Mouse (Mus musculus) embryonic facial prominence, embryonic 13.5 days (tissue): Measurements from ENCODE around the gene Gm43064. TPM values are rescaled to one million over a fixed set of nuclear protein-coding genes. Genes with fewer than 3 reads are reported as not detected.

ENCODE experiments used
- ATAC-seq: fragments of 200-750 bp; cut with Nextera tagmentation; 2 replicates; pipeline ENCODE4 v1.8.0; 2017; ENCODE audit warnings: low read depth; ENCODE audit not compliant: insufficient number of reproducible peaks, insufficient read depth, low FRiP score, low TSS enrichment
- H3K27ac ChIP-seq: fragments of 300-500 bp; sonication (generic); 2 replicates; pipeline ENCODE4 v1.5.1; 2015; ENCODE audit warnings: moderate library complexity, mild to moderate bottlenecking, inconsistent platforms
- H3K27me3 ChIP-seq: fragments of 300-500 bp; sonication (generic); 2 replicates; pipeline ENCODE4 v1.6.1; 2015; ENCODE audit warnings: mild to moderate bottlenecking, inconsistent platforms
- H3K36me3 ChIP-seq: fragments of 300-500 bp; sonication (generic); 2 replicates; pipeline ENCODE4 v1.6.1; 2015; ENCODE audit warnings: mild to moderate bottlenecking, inconsistent platforms
- H3K4me1 ChIP-seq: fragments of 300-500 bp; sonication (generic); 2 replicates; pipeline ENCODE4 v1.6.1; 2015; ENCODE audit warnings: inconsistent platforms
- H3K4me2 ChIP-seq: fragments of 300-500 bp; sonication (generic); 2 replicates; pipeline ENCODE4 v1.6.1; 2015; ENCODE audit warnings: moderate library complexity, mild to moderate bottlenecking, inconsistent platforms
- H3K4me3 ChIP-seq: fragments of 300-500 bp; sonication (generic); 2 replicates; pipeline ENCODE4 v1.5.1; 2015; ENCODE audit warnings: mild to moderate bottlenecking, inconsistent platforms
- H3K9ac ChIP-seq: fragments of 300-500 bp; sonication (generic); 2 replicates; pipeline ENCODE4 v1.6.1; 2015; ENCODE audit warnings: mild to moderate bottlenecking, inconsistent platforms
- H3K9me3 ChIP-seq: fragments of 300-500 bp; sonication (generic); 2 replicates; pipeline ENCODE4 v1.6.1; 2016; ENCODE audit warnings: inconsistent platforms
- WGBS: fragments of 180-500 bp; shearing (Covaris S2); methylation state at CpG from one replicate; pipeline ENCODE4 v1.1.7; 2015; ENCODE audit warnings: mixed read lengths; 5-methylcytosine and 5-hydroxymethylcytosine counted together
- polyA plus RNA-seq: library from polyadenylated mRNA; unstranded; fragments of >200 nt; fragmentation: Nextera tagmentation; extraction: Ambion mirVana; gene quantifications from 2 replicates; pipeline ENCODE4 v1.2.1, GENCODE M21; 2015

The Gm43064 gene
- polyA plus RNA-seq, 1 experiment from 2014 or later, result 0.24 TPM

DNA sequence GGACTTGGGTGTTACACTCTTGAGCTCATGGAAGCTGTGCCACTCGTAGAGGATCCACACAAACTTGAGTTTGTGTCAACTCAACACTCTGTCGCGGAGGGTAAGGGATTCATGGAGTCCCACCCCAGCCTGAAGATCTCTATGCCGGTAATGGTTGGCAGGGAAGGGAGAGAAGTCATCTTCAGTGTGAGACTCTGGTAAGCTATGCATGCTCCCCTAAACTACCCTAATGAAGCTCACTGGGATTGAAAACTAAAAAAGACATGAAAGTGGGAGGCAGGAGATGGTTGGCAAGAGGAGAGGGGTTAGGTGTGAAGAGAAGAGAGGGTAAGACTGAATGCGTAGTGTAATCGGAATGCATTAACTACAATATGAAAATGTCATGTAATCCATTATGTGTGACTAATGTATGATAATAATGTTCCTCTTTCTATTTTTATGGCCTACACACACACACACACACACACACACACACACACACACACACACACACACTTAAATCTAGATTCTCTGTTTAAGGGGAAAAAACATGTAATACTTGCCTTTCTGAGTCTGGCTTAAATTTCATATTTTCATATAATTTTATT is 48.7 kb downstream of the Gm43064 start:
- no peak overlapping the region for H3K4me3 ChIP-seq
- no peaks in the 10 kb centered on the region for H3K9me3 ChIP-seq
- H3K4me1 ChIP-seq, result peaks cover 12% of the 10 kb centered on the region; the same call in 1 of the 2 replicates
- WGBS, result 88% methylated on average over 6 of the region's 6 CpGs
- no peaks in the 10 kb centered on the region for H3K36me3 ChIP-seq
- no peak overlapping the region for H3K27ac ChIP-seq
- ATAC-seq, result no peak
- no peaks in the 10 kb centered on the region for H3K27me3 ChIP-seq
- H3K4me2 ChIP-seq, result no peak overlapping the region
- H3K9ac ChIP-seq, result no peak overlapping the region

DNA sequence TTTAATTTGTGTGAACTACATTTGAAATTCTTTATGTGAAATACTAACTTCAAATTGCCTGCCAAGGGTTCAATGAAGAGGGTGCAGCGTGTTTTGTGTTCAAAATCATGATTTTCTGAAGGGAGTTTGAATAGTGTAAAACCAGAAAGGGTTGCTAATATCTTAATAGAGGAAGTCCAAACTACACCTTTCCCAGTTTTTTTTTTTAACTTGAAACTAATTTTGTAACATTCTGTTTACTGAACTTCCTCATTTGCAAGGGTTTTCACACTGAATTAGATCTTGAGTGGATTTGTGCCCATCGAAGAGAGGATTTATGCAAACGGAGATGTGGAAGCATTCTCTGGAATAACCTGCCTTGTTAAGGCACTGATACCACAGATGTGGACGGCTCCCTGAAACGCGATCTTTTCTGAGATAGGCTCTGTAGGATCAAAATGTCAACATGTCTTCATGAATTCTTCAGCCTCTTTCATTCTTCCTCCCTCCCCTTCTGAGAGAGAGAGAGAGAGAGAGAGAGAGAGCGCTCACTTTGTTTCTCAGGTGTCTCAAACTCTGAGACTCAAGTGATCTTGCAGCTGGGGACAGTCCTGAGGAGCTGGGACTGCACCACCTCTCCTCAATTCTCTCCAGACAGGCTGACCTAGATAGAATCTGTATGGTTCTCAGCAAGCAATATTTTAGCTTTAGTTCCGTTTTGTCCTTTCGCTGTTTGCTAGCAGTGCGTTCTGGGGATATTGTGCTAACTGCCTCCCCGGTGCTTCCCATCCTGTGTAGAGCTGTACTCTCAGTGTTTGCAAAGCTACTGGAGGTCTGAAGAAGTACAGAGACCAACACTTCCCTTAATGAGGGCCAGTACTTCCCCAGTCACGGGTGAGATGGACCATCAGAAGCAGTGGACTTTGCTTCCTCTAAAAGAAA is 49.8 kb downstream of the Gm43064 start, which contains the start of gene Ptpn22:
TSS of gene Ptpn22 (plus strand) at position 915 of the 921 bp plus-strand sequence.
- Histone ChIP-seq H3K27ac (no peak within 1 kb of the TSS), H3K36me3 (no peaks in the 10 kb centered on the region), H3K4me2 (no peak within 1 kb of the TSS), H3K27me3 (no peaks in the 10 kb centered on the region), H3K9ac (no peak within 1 kb of the TSS), H3K9me3 (no peaks in the 10 kb centered on the region), H3K4me3 (no peak within 1 kb of the TSS), H3K4me1 (peaks cover 12% of the 10 kb centered on the region; the same call in 1 of the 2 replicates)
- 70% methylated on average over 12 of the region's 12 CpGs for WGBS
- ATAC-seq, result no peak

DNA sequence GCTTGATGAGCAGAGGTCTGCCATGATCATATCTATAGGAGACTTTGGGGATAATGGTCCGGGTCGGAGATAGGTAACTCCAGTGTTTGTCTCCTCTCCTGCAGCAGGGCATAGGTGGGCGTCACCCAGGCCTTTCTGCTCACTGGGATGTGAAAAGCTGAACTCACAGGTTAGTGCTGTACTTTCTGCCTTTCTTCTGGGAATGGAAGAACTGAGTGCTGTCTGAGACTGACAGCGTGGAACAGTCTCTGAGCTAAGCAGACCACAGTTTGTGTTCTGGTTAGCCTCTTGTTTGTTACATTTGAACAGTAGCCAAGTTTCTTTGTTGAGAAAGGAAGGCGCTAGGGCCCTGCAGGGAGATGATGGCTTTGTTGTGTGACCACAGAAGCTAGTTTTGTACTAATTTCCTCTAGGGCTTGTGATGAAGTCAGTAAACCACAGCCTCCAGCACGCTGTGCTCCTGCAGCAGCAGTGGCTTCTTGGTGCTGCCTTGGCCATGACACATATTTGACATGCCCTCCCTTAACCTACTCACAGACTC is 50.5 kb downstream of the Gm43064 start:
- Histone ChIP-seq H3K36me3 (no peaks in the 10 kb centered on the region), H3K4me3 (no peak overlapping the region), H3K9me3 (no peaks in the 10 kb centered on the region), H3K4me1 (peaks cover 12% of the 10 kb centered on the region; the same call in 1 of the 2 replicates), H3K4me2 (no peak overlapping the region), H3K27ac (no peak overlapping the region), H3K27me3 (no peaks in the 10 kb centered on the region), H3K9ac (no peak overlapping the region)
- no peak for ATAC-seq
- WGBS, result 66% methylated on average over 6 of the region's 6 CpGs

DNA sequence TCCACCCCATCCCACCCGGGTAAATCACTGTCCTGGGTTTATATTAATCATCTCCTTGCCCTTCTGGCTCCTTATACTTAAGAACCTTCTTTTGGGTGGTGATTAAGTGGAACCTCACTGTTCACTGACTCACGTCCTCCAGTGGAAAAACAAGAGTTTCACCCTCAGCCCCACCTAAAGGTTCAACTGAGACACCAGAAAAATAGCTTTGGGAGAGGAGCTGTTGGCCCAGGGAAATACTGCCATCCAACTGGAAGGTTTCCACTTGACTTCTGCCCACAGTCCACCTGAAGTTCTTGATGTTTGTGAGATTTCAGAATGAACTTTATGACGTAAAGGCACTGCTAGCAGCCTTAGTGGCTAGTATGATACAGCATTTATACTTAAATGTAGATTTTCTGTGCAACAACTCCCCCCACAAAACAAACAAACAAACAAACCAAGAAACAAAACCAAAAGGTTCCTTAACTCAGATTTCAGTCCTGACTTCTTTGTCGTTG is 53.4 kb downstream of the Gm43064 start:
- H3K4me2 ChIP-seq, result no peak overlapping the region
- H3K4me3 ChIP-seq, result no peak overlapping the region
- H3K27me3 ChIP-seq, result no peaks in the 10 kb centered on the region
- peaks cover 12% of the 10 kb centered on the region; the same call in 1 of the 2 replicates for H3K4me1 ChIP-seq
- H3K36me3 ChIP-seq, result no peaks in the 10 kb centered on the region
- ATAC-seq, result no peak
- no peaks in the 10 kb centered on the region for H3K9me3 ChIP-seq
- H3K27ac ChIP-seq, result no peak overlapping the region
- no peak overlapping the region for H3K9ac ChIP-seq
- 77% methylated on average over 4 of the region's 4 CpGs for WGBS

DNA sequence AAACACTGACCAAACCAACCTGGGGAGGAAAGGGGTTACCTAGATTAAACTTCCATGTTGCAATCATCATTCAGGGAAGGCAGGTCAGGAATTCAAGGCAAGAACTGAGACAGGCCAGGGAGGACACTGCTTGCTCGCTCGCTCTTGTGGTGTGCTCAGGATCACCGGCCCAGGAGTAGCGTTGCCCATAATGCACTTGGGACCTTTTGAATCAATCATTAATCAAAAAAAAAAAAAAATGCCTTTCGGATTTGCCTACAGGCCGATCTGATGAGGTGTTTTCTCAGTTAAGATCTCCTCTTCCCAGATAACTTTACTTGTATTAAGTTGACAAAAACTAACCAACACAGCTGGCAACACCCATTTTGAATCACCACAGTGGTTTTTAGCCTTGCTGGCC is 54.8 kb downstream of the Gm43064 start:
- H3K9me3 ChIP-seq, result no peaks in the 10 kb centered on the region
- no peak overlapping the region for H3K4me2 ChIP-seq
- no peak overlapping the region for H3K4me3 ChIP-seq
- H3K27ac ChIP-seq, result no peak overlapping the region
- no peak for ATAC-seq
- H3K27me3 ChIP-seq, result no peaks in the 10 kb centered on the region
- no peaks in the 10 kb centered on the region for H3K36me3 ChIP-seq
- WGBS, result 93% methylated on average over 6 of the region's 6 CpGs
- H3K4me1 ChIP-seq, result peaks cover 12% of the 10 kb centered on the region; the same call in 1 of the 2 replicates
- no peak overlapping the region for H3K9ac ChIP-seq

DNA sequence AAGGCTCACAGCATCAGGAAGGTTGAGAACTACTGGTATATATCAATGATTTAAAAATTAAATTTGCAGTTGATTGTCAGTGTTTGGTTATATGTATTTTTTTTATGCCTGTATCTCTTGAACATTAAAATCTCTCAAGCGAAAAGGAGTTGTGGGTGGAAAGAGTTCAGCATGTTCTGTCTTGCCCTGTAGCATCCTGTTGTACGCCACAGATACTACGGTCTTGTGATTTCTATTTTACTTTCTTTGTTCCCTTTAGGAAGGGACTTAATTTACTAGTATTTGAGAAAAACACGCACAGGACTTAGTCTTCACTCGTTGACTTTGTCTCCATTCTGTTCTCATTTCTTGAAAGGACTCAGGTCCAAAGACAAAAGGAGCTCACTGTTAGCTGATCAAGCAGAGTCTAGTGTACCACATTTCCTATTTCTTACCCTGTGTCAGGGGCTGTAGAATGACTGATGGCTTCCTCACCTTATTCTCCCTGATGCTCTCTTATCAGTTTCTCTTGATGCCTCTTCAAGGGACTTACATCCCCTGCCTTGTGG is 58.1 kb downstream of the Gm43064 start:
- WGBS, result 84% methylated on average over 5 of the region's 5 CpGs
- Histone ChIP-seq H3K27me3 (no peaks in the 10 kb centered on the region), H3K4me2 (no peak overlapping the region)

DNA sequence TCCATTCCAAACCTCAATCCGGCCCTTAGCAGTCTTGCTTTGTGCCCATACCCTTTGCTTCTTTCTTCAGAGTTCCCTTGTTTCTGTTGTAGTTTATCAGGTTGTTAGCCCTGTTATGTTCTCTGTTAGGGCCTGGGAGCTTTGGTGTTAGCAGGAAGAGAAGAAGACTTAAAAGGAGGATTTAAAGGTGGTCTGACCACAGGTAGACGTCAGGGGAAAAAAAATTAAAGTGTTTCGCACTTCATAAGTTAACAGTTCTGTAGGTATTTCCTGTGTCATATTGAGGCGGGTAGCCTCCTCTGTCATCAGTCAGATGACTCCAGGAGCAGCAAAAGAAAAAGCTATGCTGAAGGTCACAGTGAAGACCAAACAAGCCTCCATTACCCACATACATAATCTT is 58.6 kb downstream of the Gm43064 start:
- 80% methylated on average over 4 of the region's 4 CpGs for WGBS
- no peaks in the 10 kb centered on the region for H3K27me3 ChIP-seq
- no peak overlapping the region for H3K4me2 ChIP-seq
- no peak for ATAC-seq
- H3K4me3 ChIP-seq, result no peak overlapping the region
- H3K27ac ChIP-seq, result no peak overlapping the region
- no peaks in the 10 kb centered on the region for H3K36me3 ChIP-seq
- no peak overlapping the region for H3K9ac ChIP-seq
- no peaks in the 10 kb centered on the region for H3K9me3 ChIP-seq
- H3K4me1 ChIP-seq, result no peaks in the 10 kb centered on the region

More for the DNA sequence above, 58.1 kb downstream of the Gm43064 start:
- no peaks in the 10 kb centered on the region for H3K4me1 ChIP-seq
- H3K27ac ChIP-seq, result no peak overlapping the region
- no peaks in the 10 kb centered on the region for H3K9me3 ChIP-seq
- no peak for ATAC-seq
- no peaks in the 10 kb centered on the region for H3K36me3 ChIP-seq
- H3K4me3 ChIP-seq, result no peak overlapping the region
- H3K9ac ChIP-seq, result no peak overlapping the region

DNA sequence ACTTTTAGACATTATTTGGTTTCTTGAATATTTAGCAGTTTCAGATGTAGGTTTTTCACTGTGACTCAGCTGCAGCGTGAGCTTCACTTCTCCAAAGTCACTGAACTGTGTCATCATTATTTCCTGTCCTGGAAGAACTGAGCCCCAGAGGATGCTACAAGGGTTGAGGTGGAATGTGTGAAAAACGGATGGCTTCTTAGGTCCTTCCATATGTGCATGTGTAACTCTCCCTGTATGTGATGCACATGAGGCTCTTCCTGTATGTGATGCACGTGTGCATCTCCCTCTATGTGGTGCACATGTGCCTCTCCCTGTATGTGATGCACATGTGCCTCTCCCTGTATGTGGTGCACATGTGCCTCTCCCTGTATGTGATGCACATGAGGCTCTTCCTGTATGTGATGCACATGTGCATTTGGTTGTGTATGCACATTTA is 63.3 kb downstream of the Gm43064 start:
- Histone ChIP-seq H3K4me2 (no peak overlapping the region), H3K4me1 (no peaks in the 10 kb centered on the region), H3K27me3 (no peaks in the 10 kb centered on the region), H3K36me3 (no peaks in the 10 kb centered on the region), H3K9me3 (no peaks in the 10 kb centered on the region), H3K4me3 (no peak overlapping the region), H3K9ac (no peak overlapping the region), H3K27ac (no peak overlapping the region)
- no peak for ATAC-seq
- WGBS, result 57% methylated on average over 3 of the region's 3 CpGs

DNA sequence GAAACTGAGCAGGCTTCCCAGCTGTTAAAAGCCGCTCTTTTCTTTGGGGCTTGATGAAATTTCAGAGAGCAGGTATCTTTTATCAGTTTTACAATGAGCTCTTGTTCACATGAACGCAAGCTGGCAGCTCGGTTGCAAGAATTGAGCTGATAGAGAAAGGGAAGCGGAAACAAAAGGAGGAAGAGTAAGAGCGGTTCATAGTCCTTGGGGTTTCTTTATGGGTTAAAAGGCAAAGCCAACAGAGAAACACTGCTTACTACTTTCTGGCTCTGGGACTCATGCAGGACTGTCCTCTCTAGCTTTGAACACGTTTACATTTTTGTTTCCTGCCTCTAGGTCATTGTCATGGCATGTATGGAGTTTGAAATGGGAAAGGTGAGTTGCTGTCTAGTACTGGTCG is 65.0 kb downstream of the Gm43064 start:
- Histone ChIP-seq H3K27me3 (no peaks in the 10 kb centered on the region), H3K27ac (no peak overlapping the region), H3K36me3 (no peaks in the 10 kb centered on the region), H3K4me2 (no peak overlapping the region), H3K9me3 (no peaks in the 10 kb centered on the region), H3K9ac (no peak overlapping the region), H3K4me1 (no peaks in the 10 kb centered on the region), H3K4me3 (no peak overlapping the region)
- no peak for ATAC-seq
- WGBS, result 70% methylated on average over 7 of the region's 7 CpGs

DNA sequence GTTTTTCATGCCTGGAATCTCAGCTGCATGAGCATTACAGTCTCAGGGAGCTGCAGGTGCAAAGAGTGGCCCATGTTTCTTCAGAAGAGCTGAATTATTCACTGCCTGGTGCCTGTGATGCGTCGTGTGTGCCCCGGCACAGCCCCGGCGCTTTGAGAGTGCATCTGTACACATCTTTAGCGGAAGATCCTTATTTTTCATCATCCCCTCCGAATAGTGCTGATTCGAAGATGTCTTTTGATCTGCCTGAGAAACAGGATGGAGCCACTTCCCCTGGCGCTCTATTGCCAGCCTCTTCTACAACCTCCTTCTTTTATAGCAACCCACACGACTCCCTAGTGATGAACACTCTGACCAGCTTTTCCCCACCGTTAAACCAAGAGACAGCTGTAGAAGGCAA is 76.6 kb downstream of the Gm43064 start:
- no peaks in the 10 kb centered on the region for H3K27me3 ChIP-seq
- no peak overlapping the region for H3K9ac ChIP-seq
- H3K9me3 ChIP-seq, result no peaks in the 10 kb centered on the region
- no peak overlapping the region for H3K27ac ChIP-seq
- WGBS, result 78% methylated on average over 11 of the region's 11 CpGs
- ATAC-seq, result no peak
- no peak overlapping the region for H3K4me3 ChIP-seq
- H3K36me3 ChIP-seq, result no peaks in the 10 kb centered on the region
- H3K4me1 ChIP-seq, result no peaks in the 10 kb centered on the region
- H3K4me2 ChIP-seq, result no peak overlapping the region

DNA sequence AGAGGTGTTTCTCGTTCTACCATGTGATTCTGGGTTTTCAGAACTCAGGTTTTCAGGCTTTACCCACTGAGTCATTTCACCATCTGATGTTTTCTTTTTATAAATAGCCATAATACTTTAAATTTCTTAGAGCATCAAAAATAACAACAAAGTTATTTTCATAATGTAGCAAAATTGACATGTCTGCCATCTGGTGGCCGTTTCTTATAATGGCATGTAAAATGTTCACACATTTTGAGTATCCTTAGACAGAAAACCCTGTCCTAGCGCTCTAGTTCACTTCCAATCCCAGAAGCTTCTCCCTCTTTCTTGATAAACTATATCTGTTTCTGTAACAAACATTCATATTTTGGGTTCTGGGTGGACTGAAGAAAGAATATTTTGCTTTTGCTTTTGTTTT is 78.2 kb downstream of the Gm43064 start:
- no peaks in the 10 kb centered on the region for H3K4me1 ChIP-seq
- no peak overlapping the region for H3K27ac ChIP-seq
- no peak for ATAC-seq
- no peaks in the 10 kb centered on the region for H3K9me3 ChIP-seq
- H3K36me3 ChIP-seq, result no peaks in the 10 kb centered on the region
- H3K4me3 ChIP-seq, result no peak overlapping the region
- WGBS, result 30% methylated on average over 3 of the region's 3 CpGs
- no peak overlapping the region for H3K9ac ChIP-seq
- H3K27me3 ChIP-seq, result no peaks in the 10 kb centered on the region
- no peak overlapping the region for H3K4me2 ChIP-seq
